Mouse (Mus musculus): Measurements from ENCODE around the gene Stoml1.
A peak's percentile ranks its signal among the peaks of the same experiment; 100 is the strongest.

DNA sequence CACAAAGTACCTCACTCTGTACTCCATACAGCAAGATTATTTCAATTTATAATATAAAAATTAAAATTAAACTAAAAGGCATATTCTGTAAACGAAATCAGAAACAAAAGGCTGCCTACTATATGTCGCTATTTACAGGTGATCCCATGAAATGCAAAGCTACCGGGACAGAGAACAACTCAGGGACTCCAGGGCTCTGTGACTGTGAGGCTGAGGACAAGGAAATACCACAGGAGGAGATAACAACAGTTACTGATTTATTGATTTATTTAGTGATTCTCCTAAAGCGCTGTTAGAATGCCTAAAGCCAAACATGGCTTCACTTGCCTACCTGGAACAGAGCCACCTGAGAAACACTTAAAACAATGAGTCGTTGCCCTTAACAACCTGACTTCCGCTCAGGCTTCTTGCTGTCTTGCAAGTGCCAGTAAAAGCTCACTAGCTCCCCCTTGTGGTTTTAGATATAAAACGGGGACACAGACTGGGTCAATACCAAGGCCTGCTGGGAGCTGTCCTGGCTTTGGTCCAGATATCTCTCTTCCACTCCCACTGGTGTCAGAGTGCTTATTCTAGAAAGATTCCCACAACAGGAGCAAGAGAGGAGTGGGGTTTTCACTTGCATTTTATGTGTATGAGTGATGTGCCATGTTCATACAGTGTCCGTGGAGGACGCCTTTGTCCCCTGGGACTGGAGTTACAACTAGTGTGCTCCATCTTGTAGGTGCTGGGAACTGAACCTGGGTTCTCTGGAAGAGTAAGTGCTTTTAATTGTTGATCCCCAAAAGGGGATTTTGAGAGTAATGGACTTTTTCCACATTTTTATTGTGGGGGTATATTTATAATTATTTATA lies 27.5 kb downstream of the Stoml1 start:
- TF ChIP-seq CTCF (IDR thresholded peaks at IDR 0.05; ENCODE audit: extremely low read depth, insufficient read length, insufficient replicate concordance, low read depth, low read length) (peak; percentile 77; the same call in 1 of the 2 replicates), POLR2A (IDR thresholded peaks at IDR 0.05; ENCODE audit: low read depth, low read length) (no peak)
